Mouse (Mus musculus) CH12.LX (cell line): ENCODE data around the gene Kcnh3.
A peak's percentile ranks its signal among the peaks of the same experiment; 100 is the strongest.

Experiments used
- CHD2 ChIP-seq: IDR thresholded peaks from 2 replicates; pipeline ENCODE4 v1.6.1; 2011; ENCODE audit warnings: low read length, improper control_type of control experiment
- CTCF ChIP-seq, 2 experiments: IDR thresholded peaks in 1 of 2; conservative IDR thresholded peaks in 1 of 2; 2 replicates each; pipeline ENCODE4 v1.5.1; 2011 to 2012; ENCODE audit warnings: low read depth in 2 of 2, low read length in 2 of 2, improper control_type of control experiment in 1 of 2, inconsistent platforms in 1 of 2, mild to moderate bottlenecking in 1 of 2, moderate library complexity in 1 of 2
- EP300 ChIP-seq: IDR thresholded peaks from 2 replicates; pipeline ENCODE4 v1.6.1; 2011; ENCODE audit warnings: low read length, improper control_type of control experiment
- KAT2A ChIP-seq: IDR thresholded peaks from 2 replicates; pipeline ENCODE4 v1.6.1; 2012; ENCODE audit warnings: low read length, improper control_type of control experiment, inconsistent platforms; ENCODE audit not compliant: insufficient replicate concordance
- MEF2A ChIP-seq: IDR thresholded peaks from 2 replicates; pipeline ENCODE4 v1.6.1; 2014; ENCODE audit warnings: low read depth, mild to moderate bottlenecking, inconsistent platforms, low read length, improper control_type of control experiment, borderline replicate concordance
- MXI1 ChIP-seq: IDR thresholded peaks from 2 replicates; pipeline ENCODE4 v1.6.1; 2011; ENCODE audit warnings: mild to moderate bottlenecking, low read depth, low read length, improper control_type of control experiment
- POLR2A ChIP-seq: IDR thresholded peaks from 2 replicates; pipeline ENCODE4 v1.6.1; 2011; ENCODE audit warnings: low read depth, mild to moderate bottlenecking, improper control_type of control experiment, low read length
- POLR2AphosphoS2 ChIP-seq: IDR thresholded peaks from 2 replicates; pipeline ENCODE4 v1.6.1; 2011; ENCODE audit warnings: low read depth, low read length, improper control_type of control experiment
- RAD21 ChIP-seq: IDR thresholded peaks from 2 replicates; pipeline ENCODE4 v1.6.1; 2011; ENCODE audit warnings: low read depth, mild to moderate bottlenecking, low read length, improper control_type of control experiment, moderate library complexity
- RCOR1 ChIP-seq: conservative IDR thresholded peaks from 2 replicates; pipeline ENCODE4 v1.6.1; 2012; ENCODE audit warnings: low read depth, mild to moderate bottlenecking, inconsistent platforms, low read length, improper control_type of control experiment
- USF2 ChIP-seq: conservative IDR thresholded peaks from 2 replicates; pipeline ENCODE4 v1.6.1; 2011; ENCODE audit warnings: low read depth, low read length, improper control_type of control experiment
- ZC3H11A ChIP-seq: IDR thresholded peaks from 2 replicates; pipeline ENCODE4 v1.6.1; 2012; ENCODE audit warnings: low read depth, mild to moderate bottlenecking, inconsistent platforms, low read length, improper control_type of control experiment

DNA sequence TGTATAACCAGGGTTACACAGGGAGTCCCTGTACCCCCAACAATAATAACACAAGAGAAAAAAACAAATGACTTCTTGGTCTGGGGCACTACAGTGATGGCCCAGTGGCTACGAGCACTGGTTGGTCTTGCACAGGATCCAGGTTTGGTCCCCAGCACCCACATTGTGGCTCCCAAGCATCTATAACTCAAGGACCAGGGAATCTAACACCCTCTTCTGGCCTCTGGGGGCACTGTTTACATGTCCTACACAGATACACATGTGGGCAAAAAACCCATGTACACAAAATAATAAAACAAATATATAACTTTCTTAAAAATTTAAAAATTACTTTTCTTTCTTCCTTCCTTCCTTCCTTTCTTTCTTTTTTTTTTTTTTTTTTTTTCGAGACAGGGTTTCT is 45.0 kb upstream of the Kcnh3 start:
- TF ChIP-seq ZC3H11A: no peak
- peak in 1 of 2 experiments; percentile 31; a peak in 1 of 4 replicates for TF ChIP-seq CTCF (conservative IDR thresholded peaks at IDR 0.05 in 1 of 2, IDR thresholded peaks at IDR 0.05 in 1 of 2; ENCODE audit: low read depth in 2 of 2, low read length in 2 of 2)
- no peak for TF ChIP-seq CHD2
- TF ChIP-seq USF2: no peak
- TF ChIP-seq RAD21: no peak
- TF ChIP-seq POLR2AphosphoS2: no peak
- TF ChIP-seq EP300: no peak
- no peak for TF ChIP-seq MXI1
- no peak for TF ChIP-seq KAT2A
- no peak for TF ChIP-seq RCOR1
- TF ChIP-seq POLR2A: no peak
- TF ChIP-seq MEF2A: no peak
